In genomic region chr15:5126456-5126855, GRCm38 (mm10) we compare ENCODE assay signal across 29 mouse cellular contexts. TPM values are rescaled to one million over a fixed set of nuclear protein-coding genes. Genes with fewer than 3 reads are reported as not detected.
DNase-seq lines count a peak whose midpoint lies in the region; ATAC-seq and TF ChIP-seq lines count a peak whose summit lies in the region.
"Had no signal": no experiment of that assay in that cellular context is flagged by ENCODE, and none has a peak within 500 bp of the region (broad histone marks: within the 10 kb centered on the region; RNA-seq: fewer than 3 reads in every experiment).

No protein-coding gene starts in this region.

- H3ac ChIP-seq in myocyte (ENCODE audit: control insufficient read depth, insufficient read length): no peak overlapping the region

- H3K4me3 ChIP-seq in liver, embryonic 13.5 days (replicated peaks): no peak overlapping the region
- no peak overlapping the region for H3K4me3 ChIP-seq in liver, embryonic 11.5 days (ENCODE audit: low read depth, low read length)
- H3K4me3 ChIP-seq in MEL (ENCODE audit: control insufficient read depth in 1 of 2, insufficient read depth in 1 of 2, low read depth in 2 of 2, low read length in 2 of 2): no peak overlapping the region
- H3K4me3 ChIP-seq in embryonic fibroblast, embryonic 13.5 days (ENCODE audit: insufficient read depth, low read length): no peak overlapping the region
- no peak overlapping the region for H3K4me3 ChIP-seq in myocyte
- no peak overlapping the region for H3K4me3 ChIP-seq in gastrocnemius, adult 2 months
- no peak overlapping the region for H3K4me3 ChIP-seq in forebrain, embryonic 12.5 days (replicated peaks)
- H3K4me3 ChIP-seq: embryonic facial prominence, embryonic 13.5 days; heart, embryonic 15.5 days; hindbrain, embryonic 13.5 days; left cerebral cortex, adult 2 months; limb, embryonic 15.5 days had no signal

- H3K79me2 ChIP-seq in MEL (ENCODE audit: control insufficient read depth, insufficient read depth, low read length, poor library complexity) (no peaks in the 10 kb centered on the region), myocyte (ENCODE audit: control insufficient read depth, insufficient read depth) (no peaks in the 10 kb centered on the region)

- H3K36me3 ChIP-seq in liver, embryonic 13.5 days: peaks cover 34% of the 10 kb centered on the region
- H3K36me3 ChIP-seq in liver, embryonic 11.5 days (ENCODE audit: control insufficient read depth, insufficient read depth, low read length): peaks cover 17% of the 10 kb centered on the region
- H3K36me3 ChIP-seq in MEL (ENCODE audit: control insufficient read depth in 1 of 2, insufficient read depth in 2 of 2, low read length in 2 of 2): peaks cover 0 to 45% of the 10 kb centered on the region in 2 experiments
- peaks cover 28% of the 10 kb centered on the region for H3K36me3 ChIP-seq in myocyte (ENCODE audit: control insufficient read depth, insufficient read depth)
- peaks cover 33% of the 10 kb centered on the region for H3K36me3 ChIP-seq in forebrain, embryonic 12.5 days (replicated peaks)

- no peaks in the 10 kb centered on the region for H3K9me3 ChIP-seq in liver, embryonic 13.5 days (replicated peaks)
- no peaks in the 10 kb centered on the region for H3K9me3 ChIP-seq in liver, embryonic 11.5 days (ENCODE audit: control insufficient read depth, low read length)
- no peaks in the 10 kb centered on the region for H3K9me3 ChIP-seq in MEL (replicated peaks; ENCODE audit: insufficient read depth, low read length)
- no peaks in the 10 kb centered on the region for H3K9me3 ChIP-seq in forebrain, embryonic 12.5 days
- H3K9me3 ChIP-seq: embryonic facial prominence, embryonic 13.5 days; heart, embryonic 15.5 days; hindbrain, embryonic 13.5 days; limb, embryonic 15.5 days had no signal

- 61% methylated on average over 4 of the region's 4 CpGs for WGBS in liver, embryonic 13.5 days (ENCODE audit: insufficient replicate concordance)
- WGBS in liver, embryonic 11.5 days: 68% methylated on average over 4 of the region's 4 CpGs
- WGBS in forebrain, embryonic 12.5 days: 60% methylated on average over 4 of the region's 4 CpGs

- H3K4me2 ChIP-seq in liver, embryonic 13.5 days: no peak overlapping the region
- no peak overlapping the region for H3K4me2 ChIP-seq in liver, embryonic 11.5 days
- H3K4me2 ChIP-seq in myocyte (ENCODE audit: low read depth): no peak overlapping the region
- no peak overlapping the region for H3K4me2 ChIP-seq in forebrain, embryonic 12.5 days
- H3K4me2 ChIP-seq: embryonic facial prominence, embryonic 13.5 days; heart, embryonic 15.5 days; hindbrain, embryonic 13.5 days; limb, embryonic 15.5 days; midbrain, embryonic 11.5 days had no signal

- H3K9ac ChIP-seq in liver, embryonic 13.5 days: no peak overlapping the region
- H3K9ac ChIP-seq in liver, embryonic 11.5 days (ENCODE audit: low read depth, low read length): no peak overlapping the region
- no peak overlapping the region for H3K9ac ChIP-seq in MEL (ENCODE audit: control insufficient read depth, low read depth, low read length, poor library complexity, severe bottlenecking)
- no peak overlapping the region for H3K9ac ChIP-seq in forebrain, embryonic 12.5 days
- H3K9ac ChIP-seq: embryonic facial prominence, embryonic 13.5 days; heart, embryonic 15.5 days; hindbrain, embryonic 13.5 days; limb, embryonic 15.5 days had no signal

- no peaks in the 10 kb centered on the region for H3K27me3 ChIP-seq in liver, embryonic 13.5 days
- H3K27me3 ChIP-seq in liver, embryonic 11.5 days (replicated peaks; ENCODE audit: control insufficient read depth, insufficient read depth, low read length): no peaks in the 10 kb centered on the region
- H3K27me3 ChIP-seq in MEL (ENCODE audit: control insufficient read depth in 1 of 2, insufficient read depth in 2 of 2, low read length in 2 of 2) (no peaks in the 10 kb centered on the region), myocyte (ENCODE audit: control insufficient read depth, insufficient read depth, insufficient read length) (no peaks in the 10 kb centered on the region)
- no peaks in the 10 kb centered on the region for H3K27me3 ChIP-seq in forebrain, embryonic 12.5 days
- H3K27me3 ChIP-seq: CH12.LX; embryonic facial prominence, embryonic 13.5 days; heart, embryonic 15.5 days; hindbrain, embryonic 13.5 days; limb, embryonic 15.5 days had no signal

- 0 out of 2 replicates have a peak overlapping the region, but pooled peaks have one; percentile 6 for H3K27ac ChIP-seq in liver, embryonic 13.5 days
- no peak overlapping the region for H3K27ac ChIP-seq in liver, embryonic 11.5 days (ENCODE audit: low read depth, low read length)
- peak overlapping the region; percentile 81 for H3K27ac ChIP-seq in MEL (ENCODE audit: control insufficient read depth, low read depth, low read length)
- peak overlapping the region; percentile 52 for H3K27ac ChIP-seq in embryonic fibroblast, embryonic 13.5 days (ENCODE audit: insufficient read depth, low read length)
- no peak overlapping the region for H3K27ac ChIP-seq in gastrocnemius, adult 2 months
- H3K27ac ChIP-seq in forebrain, embryonic 12.5 days: no peak overlapping the region
- H3K27ac ChIP-seq: embryonic facial prominence, embryonic 13.5 days; heart, embryonic 15.5 days; hindbrain, embryonic 13.5 days; left cerebral cortex, adult 2 months; limb, embryonic 15.5 days; stomach, postnatal 0 days had no signal

- ATAC-seq in liver, embryonic 13.5 days (ENCODE audit: low read depth): no peak
- no peak for ATAC-seq in liver, embryonic 11.5 days (replicated peaks; ENCODE audit: low FRiP score)
- no peak for ATAC-seq in forebrain, embryonic 12.5 days (ENCODE audit: low FRiP score)
- ATAC-seq: forebrain, embryonic 16.5 days had no signal

- H3K4me1 ChIP-seq in liver, embryonic 13.5 days (replicated peaks): peaks cover 50% of the 10 kb centered on the region
- peaks cover 8% of the 10 kb centered on the region; the same call in 1 of the 2 replicates for H3K4me1 ChIP-seq in liver, embryonic 11.5 days (replicated peaks; ENCODE audit: control insufficient read depth, insufficient read depth, low read length)
- peaks cover 16 to 32% of the 10 kb centered on the region in 2 experiments for H3K4me1 ChIP-seq in MEL (ENCODE audit: control insufficient read depth in 1 of 2, insufficient read depth in 2 of 2, low read length in 2 of 2)
- H3K4me1 ChIP-seq in embryonic fibroblast, embryonic 13.5 days (ENCODE audit: control insufficient read depth, insufficient read depth, low read length): peaks cover 4% of the 10 kb centered on the region; the same call in 1 of the 2 replicates
- no peaks in the 10 kb centered on the region for H3K4me1 ChIP-seq in forebrain, embryonic 12.5 days
- H3K4me1 ChIP-seq: heart, embryonic 15.5 days; hindbrain, embryonic 13.5 days; limb, embryonic 15.5 days had no signal

- no peak for TF ChIP-seq POLR2A in MEL (IDR thresholded peaks at IDR 0.05; ENCODE audit: control insufficient read depth in 1 of 2, insufficient read depth in 1 of 2, low read depth in 1 of 2, low read length in 2 of 2, poor library complexity in 1 of 2)
- no peak for TF ChIP-seq POLR2A in embryonic fibroblast, embryonic 13.5 days (IDR thresholded peaks at IDR 0.05; ENCODE audit: low read depth, low read length)
- no peak for TF ChIP-seq POLR2A in myocyte (IDR thresholded peaks at IDR 0.05; ENCODE audit: insufficient read length, low read depth)

- no peak for TF ChIP-seq EP300 in MEL (IDR thresholded peaks at IDR 0.05; ENCODE audit: low read depth in 1 of 2, low read length in 2 of 2)

- TF ChIP-seq CTCF in MEL (IDR thresholded peaks at IDR 0.05 in 2 of 3, conservative IDR thresholded peaks at IDR 0.05 in 1 of 3; ENCODE audit: control insufficient read depth in 1 of 3, insufficient read depth in 1 of 3, low read depth in 2 of 3, low read length in 3 of 3, poor library complexity in 1 of 3, severe bottlenecking in 1 of 3): no peak
- TF ChIP-seq CTCF in embryonic fibroblast, embryonic 13.5 days (IDR thresholded peaks at IDR 0.05; ENCODE audit: borderline replicate concordance, insufficient read depth, low read length): no peak
- TF ChIP-seq CTCF in gastrocnemius, adult 2 months (IDR thresholded peaks at IDR 0.05): no peak

- intact Hi-C loops in gastrocnemius, adult 2 months (cut with DNase I): no loop called here

- no peak for TF ChIP-seq RAD21 in MEL (IDR thresholded peaks at IDR 0.05; ENCODE audit: low read depth, low read length)

- DNase-seq in liver, embryonic 13.5 days: no peak
- no peak for DNase-seq in liver, embryonic 11.5 days (ENCODE audit: low spot score)
- DNase-seq in MEL (ENCODE audit: low read depth, low spot score): no peak
- DNase-seq in gastrocnemius, adult 2 months: no peak
- no peak for DNase-seq in adrenal gland, adult 18-20 months (ENCODE audit: low spot score in 2 of 2)
- DNase-seq: adrenal gland, postnatal 36 days; cerebellum, adult 18-20 months; cerebellum, postnatal 25 days; embryo, embryonic 11 days; gastrocnemius, postnatal 36 days; heart, postnatal 36 days; kidney, adult 11 months; kidney, postnatal 10 days; left cerebral cortex, postnatal 4 days; lung, adult 2 months; lung, postnatal 4 days; thymus, adult 2 months had no signal

RNA-seq across cellular contexts. Expression of gene Rpl37, which starts 10.0 kb away (rescaled TPM):
- polyA plus RNA-seq in liver, embryonic 13.5 days (2015; fragmentation: Nextera tagmentation; extraction: Ambion mirVana): 482 and 499 TPM in 2 replicates
- 728 and 826 TPM in 2 replicates for polyA plus RNA-seq in liver, embryonic 11.5 days (2014; fragmentation: Nextera tagmentation; extraction: Ambion mirVana)
- total RNA-seq in MEL (2012; rRNA removed): 1,625 and 1,669 TPM in 2 replicates
- polyA plus RNA-seq in MEL (2012; ENCODE audit: insufficient read depth in 1 of 2, insufficient read length in 2 of 2, low read depth in 1 of 2, low replicate concordance in 2 of 2, missing spikeins in 1 of 2): 1,000 to 10,000 TPM in 1 of 2 experiments, 100 to 1,000 TPM in 1; 923 to 1,012 TPM
- 606 and 706 TPM in 2 replicates for polyA plus RNA-seq in embryonic fibroblast, embryonic 13.5 days (2011; ENCODE audit: insufficient read length, low read depth, missing spikeins)
- polyA plus RNA-seq in myocyte (2012; fragmentation: generic; extraction: Trizol): 3,306 TPM
- total RNA-seq in gastrocnemius, adult 2 months (2021): 100 to 1,000 TPM; 178 to 188 TPM
- total RNA-seq in adrenal gland, adult 18-20 months (2021): 100 to 1,000 TPM; 365 to 475 TPM
- polyA plus RNA-seq in forebrain, embryonic 12.5 days (2016; fragmentation: Nextera tagmentation; extraction: Ambion mirVana): 475 and 476 TPM in 2 replicates

RNA-seq across cellular contexts. Expression of gene Prkaa1, which starts 17.2 kb away (rescaled TPM):
- polyA plus RNA-seq in liver, embryonic 13.5 days (2015; fragmentation: Nextera tagmentation; extraction: Ambion mirVana): 13.9 and 20.1 TPM in 2 replicates
- 36.2 and 39.3 TPM in 2 replicates for polyA plus RNA-seq in liver, embryonic 11.5 days (2014; fragmentation: Nextera tagmentation; extraction: Ambion mirVana)
- total RNA-seq in MEL (2012; rRNA removed): 18.3 and 20.0 TPM in 2 replicates
- polyA plus RNA-seq in MEL (2012; ENCODE audit: insufficient read depth in 1 of 2, insufficient read length in 2 of 2, low read depth in 1 of 2, low replicate concordance in 2 of 2, missing spikeins in 1 of 2) (10 to 100 TPM in 1 of 2 experiments, not detected in 1; 23.0 TPM), myocyte (2012; fragmentation: generic; extraction: Trizol) (14.9 TPM)
- 32.0 and 41.2 TPM in 2 replicates for polyA plus RNA-seq in embryonic fibroblast, embryonic 13.5 days (2011; ENCODE audit: insufficient read length, low read depth, missing spikeins)
- 10 to 100 TPM; 10.0 to 12.7 TPM for total RNA-seq in gastrocnemius, adult 2 months (2021)
- total RNA-seq in adrenal gland, adult 18-20 months (2021): 10 to 100 TPM; 31.8 to 36.3 TPM
- polyA plus RNA-seq in forebrain, embryonic 12.5 days (2016; fragmentation: Nextera tagmentation; extraction: Ambion mirVana): 14.7 and 14.9 TPM in 2 replicates

RNA-seq across cellular contexts. Expression of gene Card6, which starts 18.1 kb away (rescaled TPM):
- 0.41 and 0.98 TPM in 2 replicates for polyA plus RNA-seq in liver, embryonic 13.5 days (2015; fragmentation: Nextera tagmentation; extraction: Ambion mirVana)
- polyA plus RNA-seq in liver, embryonic 11.5 days (2014; fragmentation: Nextera tagmentation; extraction: Ambion mirVana): 1.3 and 1.4 TPM in 2 replicates
- total RNA-seq in MEL (2012; rRNA removed): 0.08 and 0.26 TPM in 2 replicates
- polyA plus RNA-seq in MEL (2012; ENCODE audit: insufficient read depth in 1 of 2, insufficient read length in 2 of 2, low read depth in 1 of 2, low replicate concordance in 2 of 2, missing spikeins in 1 of 2): under 1 TPM in 1 of 2 experiments, not detected in 1; 0.13 TPM
- polyA plus RNA-seq in embryonic fibroblast, embryonic 13.5 days (2011; ENCODE audit: insufficient read length, low read depth, missing spikeins): 1.8 TPM in 2 replicates
- polyA plus RNA-seq in myocyte (2012; fragmentation: generic; extraction: Trizol): 4.2 TPM
- 1 to 10 TPM; 1.9 to 2.0 TPM for total RNA-seq in gastrocnemius, adult 2 months (2021)
- 1 to 10 TPM; 6.6 to 6.7 TPM for total RNA-seq in adrenal gland, adult 18-20 months (2021)
- 0.45 and 1.1 TPM in 2 replicates for polyA plus RNA-seq in forebrain, embryonic 12.5 days (2016; fragmentation: Nextera tagmentation; extraction: Ambion mirVana)

RNA-seq across cellular contexts. Expression of gene Ttc33, which starts 58.9 kb away (rescaled TPM):
- 16.8 and 21.9 TPM in 2 replicates for polyA plus RNA-seq in liver, embryonic 13.5 days (2015; fragmentation: Nextera tagmentation; extraction: Ambion mirVana)
- 29.2 and 32.3 TPM in 2 replicates for polyA plus RNA-seq in liver, embryonic 11.5 days (2014; fragmentation: Nextera tagmentation; extraction: Ambion mirVana)
- 21.0 and 22.0 TPM in 2 replicates for total RNA-seq in MEL (2012; rRNA removed)
- polyA plus RNA-seq in MEL (2012; ENCODE audit: insufficient read depth in 1 of 2, insufficient read length in 2 of 2, low read depth in 1 of 2, low replicate concordance in 2 of 2, missing spikeins in 1 of 2) (10 to 100 TPM in 1 of 2 experiments, not detected in 1; 26.2 TPM), myocyte (2012; fragmentation: generic; extraction: Trizol) (17.8 TPM)
- polyA plus RNA-seq in embryonic fibroblast, embryonic 13.5 days (2011; ENCODE audit: insufficient read length, low read depth, missing spikeins): 23.2 and 28.7 TPM in 2 replicates
- total RNA-seq in gastrocnemius, adult 2 months (2021): 10 to 100 TPM; 61.6 to 67.4 TPM
- total RNA-seq in adrenal gland, adult 18-20 months (2021): 10 to 100 TPM; 37.4 to 51.1 TPM
- polyA plus RNA-seq in forebrain, embryonic 12.5 days (2016; fragmentation: Nextera tagmentation; extraction: Ambion mirVana): 42.4 and 46.2 TPM in 2 replicates

Comparison
In these comparisons a context has a peak if more than half of its experiments do, and no peak if none do; other contexts are left out.
1. H3K27ac ChIP-seq: peak in liver, embryonic 13.5 days (single experiment), MEL (single experiment) and embryonic fibroblast, embryonic 13.5 days (single experiment); none in liver, embryonic 11.5 days (single experiment), gastrocnemius, adult 2 months (single experiment) and forebrain, embryonic 12.5 days (single experiment).